Mouse (Mus musculus) lung, embryonic 14.5 days (tissue): ENCODE data around the gene Scaf8. TPM values are rescaled to one million over a fixed set of nuclear protein-coding genes. Genes with fewer than 3 reads are reported as not detected.

Source experiments
- ATAC-seq: fragments of 200-750 bp; cut with Nextera tagmentation; 2 replicates; pipeline ENCODE4 v1.8.0; 2017; ENCODE audit warnings: mild to moderate bottlenecking, moderate TSS enrichment, moderate library complexity; ENCODE audit not compliant: insufficient read depth
- DNase-seq: peaks from one replicate; pipeline ENCODE4 v3.0.0-alpha.2; 2015
- H3K27ac ChIP-seq: fragments of 300-500 bp; sonication (generic); 2 replicates; pipeline ENCODE4 v1.5.1; 2014; ENCODE audit warnings: low read depth, mild to moderate bottlenecking, moderate library complexity
- H3K27me3 ChIP-seq: fragments of 300-500 bp; sonication (generic); 2 replicates; pipeline ENCODE4 v1.6.1; 2014; ENCODE audit warnings: low read length, control low read depth; ENCODE audit not compliant: insufficient read depth
- H3K36me3 ChIP-seq: fragments of 300-500 bp; sonication (generic); 2 replicates; pipeline ENCODE4 v1.6.1; 2014; ENCODE audit warnings: control low read depth; ENCODE audit not compliant: insufficient read depth
- H3K4me1 ChIP-seq: fragments of 300-500 bp; sonication (generic); 2 replicates; pipeline ENCODE4 v1.6.1; 2014; ENCODE audit warnings: antibody characterized with exemption, control low read depth; ENCODE audit not compliant: insufficient read depth
- H3K4me2 ChIP-seq: fragments of 300-500 bp; sonication (generic); 2 replicates; pipeline ENCODE4 v1.6.1; 2014; ENCODE audit warnings: mild to moderate bottlenecking
- H3K4me3 ChIP-seq: fragments of 300-500 bp; sonication (generic); 2 replicates; pipeline ENCODE4 v1.5.1; 2014; ENCODE audit warnings: low read depth, low read length
- H3K9ac ChIP-seq: fragments of 300-500 bp; sonication (generic); 2 replicates; pipeline ENCODE4 v1.6.1; 2014
- H3K9me3 ChIP-seq: fragments of 300-500 bp; sonication (generic); 2 replicates; pipeline ENCODE4 v1.6.1; 2016; ENCODE audit warnings: low read depth, low read length, control low read depth
- CTCF ChIP-seq: IDR thresholded peaks from 2 replicates; pipeline ENCODE4 v1.5.1; 2016; ENCODE audit warnings: antibody characterized with exemption, low read depth
- WGBS: fragments of 180-500 bp; shearing (Covaris S2); extraction: QIAGEN DNeasy Blood & Tissue Kit; methylation state at CpG from one replicate; pipeline ENCODE4 v1.1.7; 2014; 5-methylcytosine and 5-hydroxymethylcytosine counted together
- polyA plus RNA-seq: library from polyadenylated mRNA; unstranded; fragments of >200 nt; fragmentation: Nextera tagmentation; extraction: Ambion mirVana; gene quantifications from 2 replicates; pipeline ENCODE4 v1.2.1, GENCODE M21; 2014

The Scaf8 gene
- polyA plus RNA-seq, 1 experiment from 2014 or later: 30.2 TPM

DNA sequence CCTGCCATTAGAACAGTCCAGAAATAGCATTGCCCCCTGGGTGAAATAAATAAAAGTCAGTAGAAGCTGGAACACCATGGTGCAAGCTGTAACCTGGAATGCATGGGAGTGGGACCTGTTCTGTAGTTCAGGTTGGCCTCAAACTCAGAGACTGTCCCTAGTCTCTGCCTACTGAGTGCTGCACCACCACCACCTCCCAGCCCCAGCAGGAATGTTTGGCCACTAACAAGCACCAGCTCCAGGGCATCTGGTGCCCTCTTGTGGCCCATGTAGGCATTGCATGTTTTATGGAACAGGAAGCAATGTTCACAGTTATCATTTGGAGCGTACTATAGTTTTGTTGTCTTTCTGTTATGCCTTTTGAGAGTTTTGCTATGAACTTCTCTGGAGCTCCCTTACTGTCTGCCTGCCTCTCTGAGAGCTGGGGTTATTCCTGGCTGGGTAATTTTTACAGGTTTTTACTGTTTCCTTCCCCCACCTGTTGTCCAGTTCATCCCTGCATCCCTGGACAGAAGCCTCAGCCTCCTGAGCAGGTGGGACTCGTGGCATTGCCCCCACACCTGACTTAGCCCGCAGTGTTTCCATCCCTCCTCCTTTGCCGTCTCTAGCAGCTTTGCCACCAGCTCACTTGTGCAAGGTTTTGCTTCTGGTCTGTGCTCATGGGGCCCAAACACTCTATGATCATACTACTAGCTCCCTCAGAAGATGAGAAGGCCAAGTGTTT lies 109.8 kb downstream of the Scaf8 start:
- 0 out of 2 replicates have a peak, but pooled peaks cover 2% of the 10 kb centered on the region for H3K36me3 ChIP-seq
- no peaks in the 10 kb centered on the region for H3K9me3 ChIP-seq
- DNase-seq (peak; percentile 93), ATAC-seq (peak; percentile 72)
- WGBS: 55% methylated on average over 4 of the region's 4 CpGs
- no peak overlapping the region for H3K9ac ChIP-seq
- H3K27ac ChIP-seq: no peak overlapping the region
- H3K4me1 ChIP-seq: no peaks in the 10 kb centered on the region
- no peak overlapping the region for H3K4me3 ChIP-seq
- no peaks in the 10 kb centered on the region for H3K27me3 ChIP-seq
- H3K4me2 ChIP-seq: no peak overlapping the region
- peak; percentile 98 for TF ChIP-seq CTCF

DNA sequence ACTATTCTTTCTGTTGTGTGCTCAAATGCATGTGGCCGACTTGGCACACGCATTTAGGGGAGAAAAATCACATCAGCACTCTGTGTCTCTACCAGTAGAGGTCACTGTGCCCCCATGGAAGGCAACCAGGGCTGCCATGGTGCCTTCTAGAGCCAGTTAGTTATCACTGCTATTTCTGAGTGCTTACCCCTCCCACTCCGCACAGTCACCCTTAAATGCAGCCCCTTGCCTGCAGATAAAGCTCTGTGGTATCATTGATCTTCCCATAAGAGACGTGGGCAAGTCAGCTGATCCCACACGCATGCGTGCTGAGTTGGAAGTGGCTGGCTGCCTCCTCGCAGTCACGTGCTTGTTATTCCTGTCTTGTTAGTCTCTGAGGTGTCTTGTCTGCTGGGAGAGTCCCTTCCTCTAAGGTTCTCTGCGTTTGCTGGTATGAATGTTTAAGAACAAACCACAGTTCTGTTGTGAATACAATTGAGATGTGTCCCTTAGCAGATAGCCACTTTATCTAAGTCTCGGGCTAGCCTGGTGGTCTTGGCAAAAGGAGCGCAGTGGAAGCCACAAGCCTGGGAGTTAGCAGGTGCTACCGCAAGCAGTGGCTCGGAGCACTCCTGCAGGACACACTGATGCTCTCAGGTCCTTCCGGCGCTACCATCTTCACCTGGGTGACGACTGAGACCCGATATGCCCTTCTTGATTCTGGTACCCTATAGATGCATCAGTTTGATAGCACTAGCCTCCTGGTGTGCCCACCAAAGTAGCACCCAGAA lies 115.6 kb downstream of the Scaf8 start:
- Histone ChIP-seq H3K4me3 (no peak overlapping the region), H3K36me3 (0 out of 2 replicates have a peak, but pooled peaks cover 23% of the 10 kb centered on the region), H3K9me3 (no peaks in the 10 kb centered on the region), H3K9ac (no peak overlapping the region), H3K27me3 (no peaks in the 10 kb centered on the region), H3K4me2 (no peak overlapping the region), H3K27ac (no peak overlapping the region), H3K4me1 (no peaks in the 10 kb centered on the region)
- peak; percentile 83 for TF ChIP-seq CTCF
- DNase-seq (peak; percentile 81), ATAC-seq (peak; percentile 62; the same call in 1 of the 2 replicates)
- 71% methylated on average over 17 of the region's 17 CpGs for WGBS

DNA sequence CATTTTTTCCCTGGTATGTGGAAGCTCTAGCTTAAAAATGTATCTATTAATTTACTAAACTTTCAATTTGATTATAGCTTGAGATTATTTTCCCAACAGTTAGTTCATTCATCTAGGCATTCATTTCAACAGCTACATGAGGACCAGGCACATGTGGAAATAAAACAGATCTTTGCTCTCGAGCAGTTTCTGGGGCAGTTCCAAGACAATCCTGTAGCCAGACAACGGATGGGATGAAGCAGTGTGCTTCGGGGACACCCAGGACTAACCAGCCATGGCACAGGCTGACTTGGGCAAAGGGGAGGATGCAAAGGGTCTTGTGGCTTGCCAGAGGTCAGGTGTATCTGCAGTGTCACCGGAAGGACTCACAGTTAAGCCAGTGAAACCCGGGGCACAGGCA lies 117.9 kb downstream of the Scaf8 start:
- no peak overlapping the region for H3K9ac ChIP-seq
- 87% methylated on average over 5 of the region's 5 CpGs for WGBS
- no peak overlapping the region for H3K4me2 ChIP-seq
- no peak for TF ChIP-seq CTCF
- DNase-seq (no peak), ATAC-seq (no peak)
- no peaks in the 10 kb centered on the region for H3K4me1 ChIP-seq
- no peak overlapping the region for H3K27ac ChIP-seq
- H3K27me3 ChIP-seq: no peaks in the 10 kb centered on the region
- H3K9me3 ChIP-seq: no peaks in the 10 kb centered on the region
- H3K36me3 ChIP-seq: peaks cover 24% of the 10 kb centered on the region; the same call in 1 of the 2 replicates
- H3K4me3 ChIP-seq: no peak overlapping the region

DNA sequence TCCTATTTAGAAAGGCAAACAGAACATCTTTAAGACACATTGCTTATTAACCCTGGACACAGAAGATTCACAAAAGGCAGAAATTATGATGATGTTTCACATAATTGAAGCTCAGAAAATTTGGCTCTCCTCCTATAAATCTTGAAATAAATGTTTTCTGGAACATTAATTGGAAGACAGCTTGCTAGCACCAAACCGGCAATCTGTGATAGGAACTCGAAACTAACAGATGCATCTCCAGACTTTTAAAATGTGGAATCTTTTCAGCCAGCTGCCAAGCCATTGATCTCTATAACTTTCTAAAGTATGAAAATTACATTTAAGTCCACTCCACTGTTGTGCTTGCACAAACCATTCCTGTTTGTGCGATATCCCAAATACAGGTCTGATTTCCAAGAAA lies 128.9 kb downstream of the Scaf8 start:
- H3K36me3 ChIP-seq: 0 out of 2 replicates have a peak, but pooled peaks cover 4% of the 10 kb centered on the region
- WGBS: 84% methylated on average over 3 of the region's 3 CpGs
- TF ChIP-seq CTCF: no peak
- H3K4me1 ChIP-seq: no peaks in the 10 kb centered on the region
- no peak overlapping the region for H3K27ac ChIP-seq
- no peak overlapping the region for H3K4me2 ChIP-seq
- no peak overlapping the region for H3K4me3 ChIP-seq
- H3K9ac ChIP-seq: no peak overlapping the region
- ATAC-seq: no peak
- H3K9me3 ChIP-seq: no peaks in the 10 kb centered on the region
- H3K27me3 ChIP-seq: no peaks in the 10 kb centered on the region
- no peak for DNase-seq

DNA sequence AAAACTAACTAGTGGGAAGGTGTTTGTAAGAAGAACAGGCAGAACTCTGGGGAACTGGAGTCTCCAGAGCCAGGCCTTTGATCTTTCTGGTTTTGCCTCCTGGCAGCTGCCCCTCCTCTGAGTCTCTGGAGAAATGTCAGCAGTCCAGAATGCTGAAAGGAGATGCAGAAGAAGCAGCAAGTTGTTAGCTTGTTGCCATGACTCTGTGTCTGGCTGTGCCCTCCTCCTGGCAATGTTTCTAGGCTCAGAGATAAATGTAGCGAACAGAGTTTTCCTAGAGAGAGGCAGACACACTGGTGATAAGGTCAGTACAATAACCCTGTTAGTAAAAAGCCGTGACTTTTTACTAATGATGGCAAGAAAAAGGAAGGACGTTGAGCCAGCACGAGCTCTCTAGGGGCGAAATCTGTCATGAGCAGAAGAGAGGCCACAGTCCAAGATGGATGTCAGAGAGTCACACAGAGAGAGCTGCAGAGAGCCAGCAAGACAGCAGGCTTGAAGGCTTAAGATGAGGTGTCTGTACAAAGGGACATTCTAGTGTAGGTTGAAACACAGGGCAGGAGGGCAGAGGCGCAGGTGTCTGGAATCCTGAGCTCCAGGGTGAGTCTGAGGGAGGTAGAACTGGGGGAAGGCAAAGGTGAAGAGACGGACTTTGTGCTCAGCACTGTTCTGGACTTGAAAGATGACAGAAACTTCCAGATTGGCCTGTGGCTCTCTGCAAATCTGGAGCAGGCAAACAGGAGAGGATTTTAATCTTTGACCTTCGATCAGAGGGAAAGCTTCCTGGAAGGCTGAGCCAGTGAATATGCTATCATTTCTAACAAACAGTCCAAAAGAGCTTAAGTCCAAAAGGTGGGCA lies 130.3 kb downstream of the Scaf8 start:
- Histone ChIP-seq H3K4me2 (no peak overlapping the region), H3K36me3 (0 out of 2 replicates have a peak, but pooled peaks cover 7% of the 10 kb centered on the region), H3K9me3 (no peaks in the 10 kb centered on the region), H3K9ac (no peak overlapping the region), H3K27ac (no peak overlapping the region; the same call in 1 of the 2 replicates), H3K27me3 (no peaks in the 10 kb centered on the region), H3K4me1 (no peaks in the 10 kb centered on the region), H3K4me3 (no peak overlapping the region)
- no peak for DNase-seq
- 67% methylated on average over 8 of the region's 8 CpGs for WGBS
- TF ChIP-seq CTCF: no peak
- no peak for ATAC-seq

DNA sequence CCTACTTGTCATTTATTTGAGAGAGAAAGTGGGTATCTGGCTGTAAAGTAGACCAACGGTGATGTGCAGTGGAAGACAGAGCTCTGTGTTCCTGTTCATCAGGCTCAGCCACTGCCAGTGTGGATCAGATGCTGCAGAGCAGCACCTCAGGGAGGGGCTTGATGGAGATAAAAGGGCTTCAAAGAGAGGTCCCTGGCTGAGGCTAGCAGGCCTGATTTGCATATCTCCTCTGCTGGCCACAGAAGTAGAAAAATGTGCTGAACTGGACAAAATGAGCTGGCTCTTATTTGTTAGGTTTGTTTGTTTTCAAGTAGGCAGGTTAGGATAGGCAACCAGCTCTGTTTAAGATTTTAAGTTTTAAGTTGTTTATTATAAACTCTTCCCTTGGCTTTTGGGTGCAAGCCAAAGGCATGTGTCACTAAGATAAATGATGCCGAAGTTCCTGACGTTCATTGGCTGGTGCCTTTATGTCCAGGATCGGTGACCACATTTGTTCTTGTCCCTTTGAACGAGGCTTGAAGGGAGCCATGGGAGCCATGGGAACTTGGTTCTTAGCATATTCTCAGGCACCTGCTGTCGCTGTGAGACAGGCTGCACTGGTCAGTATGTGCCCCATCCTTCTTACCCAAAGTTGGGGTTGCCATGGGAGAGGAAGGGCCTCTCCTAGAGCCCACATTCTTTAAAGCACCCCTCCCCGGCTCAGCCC lies 132.0 kb downstream of the Scaf8 start:
- no peaks in the 10 kb centered on the region for H3K27me3 ChIP-seq
- no peak for TF ChIP-seq CTCF
- DNase-seq: peak; percentile 66
- H3K9ac ChIP-seq: no peak overlapping the region
- H3K4me2 ChIP-seq: no peak overlapping the region
- H3K36me3 ChIP-seq: 0 out of 2 replicates have a peak, but pooled peaks cover 7% of the 10 kb centered on the region
- peak; percentile 35; the same call in 1 of the 2 replicates for ATAC-seq
- no peaks in the 10 kb centered on the region for H3K4me1 ChIP-seq
- no peaks in the 10 kb centered on the region for H3K9me3 ChIP-seq
- 24% methylated on average over 7 of the region's 7 CpGs for WGBS
- H3K4me3 ChIP-seq: no peak overlapping the region
- no peak overlapping the region for H3K27ac ChIP-seq

Other genes starting within 250 kb of the Scaf8 start
- gene Tiam2, start 211.6 kb downstream of the Scaf8 start, polyA plus RNA-seq: 6.5 and 7.3 TPM in 2 replicates